In the genomic region with DNA sequence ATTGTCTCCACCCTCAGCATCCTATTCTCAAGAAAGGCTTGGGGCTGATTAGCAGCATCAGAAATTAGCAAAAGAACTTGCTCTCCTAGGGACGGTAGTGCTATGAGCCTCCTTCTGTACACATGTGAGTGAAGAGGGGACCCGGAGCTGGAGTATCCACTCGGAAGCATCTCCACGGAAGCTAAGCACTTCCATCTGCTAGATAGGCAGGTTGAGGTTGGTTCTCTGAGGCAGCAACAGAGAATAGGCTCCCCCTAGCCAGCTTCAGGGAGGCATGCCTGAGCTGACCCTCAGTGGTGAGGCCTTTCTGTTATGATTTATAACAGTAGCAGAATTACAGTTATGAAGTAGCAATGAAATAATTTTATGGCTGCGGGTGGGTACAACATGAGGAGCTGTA, we compare ENCODE assay signal across 16 mouse cellular contexts. TPM values are rescaled to one million over a fixed set of nuclear protein-coding genes. Genes with fewer than 3 reads are reported as not detected.
"Had no signal": no experiment of that assay in that cellular context is flagged by ENCODE, and none has a peak within 500 bp of the region (broad histone marks: within the 10 kb centered on the region; RNA-seq: fewer than 3 reads in every experiment).

No protein-coding gene starts in this region.

- DNase-seq: kidney, adult 9 months; kidney, postnatal 36 days; liver; liver, embryonic 13.5 days; liver, postnatal 0 days; lung, postnatal 14 days; thymus, postnatal 4 days had no signal

- H3K4me1 ChIP-seq: liver, embryonic 13.5 days had no signal

- H3K4me3 ChIP-seq: limb, embryonic 12.5 days; liver, embryonic 13.5 days; lung, embryonic 15.5 days; megakaryocyte, embryonic 14.5 days; midbrain, embryonic 15.5 days had no signal

- H3K27ac ChIP-seq: kidney, postnatal 0 days; limb, embryonic 12.5 days; liver, embryonic 13.5 days; lung, embryonic 15.5 days; macrophage; midbrain, embryonic 15.5 days; stomach, postnatal 0 days had no signal

RNA-seq across cellular contexts. Expression of gene Slc35f3, which starts 2.0 kb away (rescaled TPM):
- total RNA-seq: neutrophil, adult 5-6 weeks had no signal
- polyA plus RNA-seq: liver, embryonic 13.5 days; liver, postnatal 0 days; macrophage; midbrain, embryonic 11.5 days had no signal
